Mouse (Mus musculus): ENCODE results near the gene Vmn1r215. TPM values are rescaled to one million over a fixed set of nuclear protein-coding genes. Genes with fewer than 3 reads are reported as not detected.
"Not testable (repeated sequence)": the region's sequence is repeated elsewhere in the genome, so short reads cannot be mapped to it uniquely, and the experiment has no call there.

Gene Vmn1r215
- polyA plus RNA-seq (2016; fragmentation: Nextera tagmentation; extraction: Ambion mirVana) = not detected in 2 replicates

GRCm38 (mm10) chr13:23067725-23068124, at the start of gene Vmn1r215:
Vmn1r215 (plus strand) TSS chr13:23068025.
- H3K27me3 ChIP-seq = no peaks in the 10 kb centered on the region
- no peak within 1 kb of the TSS for H3K4me3 ChIP-seq (replicated peaks)
- no peaks in the 10 kb centered on the region for H3K9me3 ChIP-seq
- H3K36me3 ChIP-seq = no peaks in the 10 kb centered on the region
- no peaks in the 10 kb centered on the region for H3K4me1 ChIP-seq (replicated peaks)
- ATAC-seq (ENCODE audit: insufficient number of reproducible peaks, insufficient read depth, low FRiP score, low TSS enrichment, low read depth) = no peak
- WGBS = 56% methylated on average over 1 of the region's 1 CpGs
- H3K27ac ChIP-seq = no peak within 1 kb of the TSS
- H3K9ac ChIP-seq (replicated peaks) = no peak within 1 kb of the TSS
- H3K4me2 ChIP-seq = no peak within 1 kb of the TSS

GRCm38 (mm10) chr13:23018158-23018557, 49.7 kb upstream of the Vmn1r215 start:
- Histone ChIP-seq H3K9ac (replicated peaks) (no peak overlapping the region), H3K4me2 (no peak overlapping the region), H3K27me3 (no peaks in the 10 kb centered on the region), H3K4me3 (replicated peaks) (no peak overlapping the region), H3K4me1 (replicated peaks) (no peaks in the 10 kb centered on the region), H3K9me3 (no peaks in the 10 kb centered on the region), H3K27ac (no peak overlapping the region), H3K36me3 (no peaks in the 10 kb centered on the region)
- no peak for ATAC-seq (ENCODE audit: insufficient number of reproducible peaks, insufficient read depth, low FRiP score, low TSS enrichment, low read depth)

GRCm38 (mm10) chr13:23024812-23025211, 43.0 kb upstream of the Vmn1r215 start:
- H3K4me2 ChIP-seq = no peak overlapping the region
- no peaks in the 10 kb centered on the region for H3K4me1 ChIP-seq (replicated peaks)
- H3K27ac ChIP-seq = no peak overlapping the region
- H3K36me3 ChIP-seq = no peaks in the 10 kb centered on the region
- H3K9ac ChIP-seq (replicated peaks) = no peak overlapping the region
- ATAC-seq (ENCODE audit: insufficient number of reproducible peaks, insufficient read depth, low FRiP score, low TSS enrichment, low read depth) = no peak
- no peaks in the 10 kb centered on the region for H3K27me3 ChIP-seq
- no peak overlapping the region for H3K4me3 ChIP-seq (replicated peaks)
- H3K9me3 ChIP-seq = no peaks in the 10 kb centered on the region

- H3K27me3 ChIP-seq = no peaks in the 10 kb centered on the region
- WGBS = 81% methylated on average over 3 of the region's 3 CpGs
- no peak within 1 kb of the TSS for H3K27ac ChIP-seq
- H3K4me3 ChIP-seq (replicated peaks) = no peak within 1 kb of the TSS
- no peaks in the 10 kb centered on the region for H3K9me3 ChIP-seq
- no peaks in the 10 kb centered on the region for H3K36me3 ChIP-seq
- H3K9ac ChIP-seq (replicated peaks) = no peak within 1 kb of the TSS
- no peaks in the 10 kb centered on the region for H3K4me1 ChIP-seq (replicated peaks)
- H3K4me2 ChIP-seq = no peak within 1 kb of the TSS
- ATAC-seq (ENCODE audit: insufficient number of reproducible peaks, insufficient read depth, low FRiP score, low TSS enrichment, low read depth) = no peak
Measured at GRCm38 (mm10) chr13:23030118-23030517, 37.7 kb upstream of the Vmn1r215 start, which contains the start of gene Vmn1r214. Vmn1r214 (plus strand) TSS chr13:23030418.

GRCm38 (mm10) chr13:23057778-23058177, 10.0 kb upstream of the Vmn1r215 start:
- Histone ChIP-seq H3K9me3 (no peaks in the 10 kb centered on the region), H3K4me1 (replicated peaks) (no peaks in the 10 kb centered on the region), H3K27me3 (no peaks in the 10 kb centered on the region), H3K9ac (replicated peaks) (no peak overlapping the region), H3K4me2 (no peak overlapping the region), H3K36me3 (no peaks in the 10 kb centered on the region), H3K4me3 (replicated peaks) (no peak overlapping the region), H3K27ac (no peak overlapping the region)
- WGBS = 39% methylated on average over 1 of the region's 1 CpGs
- ATAC-seq (ENCODE audit: insufficient number of reproducible peaks, insufficient read depth, low FRiP score, low TSS enrichment, low read depth) = no peak

GRCm38 (mm10) chr13:23069312-23069711, 1.5 kb downstream of the Vmn1r215 start:
- 91% methylated on average over 2 of the region's 2 CpGs for WGBS
- Histone ChIP-seq H3K4me1 (replicated peaks) (no peaks in the 10 kb centered on the region), H3K27me3 (no peaks in the 10 kb centered on the region), H3K27ac (no peak overlapping the region), H3K9me3 (no peaks in the 10 kb centered on the region), H3K9ac (replicated peaks) (no peak overlapping the region), H3K4me2 (no peak overlapping the region), H3K36me3 (no peaks in the 10 kb centered on the region), H3K4me3 (replicated peaks) (no peak overlapping the region)
- ATAC-seq (ENCODE audit: insufficient number of reproducible peaks, insufficient read depth, low FRiP score, low TSS enrichment, low read depth) = no peak

- Histone ChIP-seq H3K27ac (no peak overlapping the region), H3K27me3 (no peaks in the 10 kb centered on the region), H3K36me3 (no peaks in the 10 kb centered on the region), H3K9ac (replicated peaks) (no peak overlapping the region), H3K4me3 (replicated peaks) (no peak overlapping the region), H3K9me3 (no peaks in the 10 kb centered on the region), H3K4me2 (no peak overlapping the region), H3K4me1 (replicated peaks) (no peaks in the 10 kb centered on the region)
- WGBS = 90% methylated on average over 4 of the region's 4 CpGs
- no peak for ATAC-seq (ENCODE audit: insufficient number of reproducible peaks, insufficient read depth, low FRiP score, low TSS enrichment, low read depth)
Measured at GRCm38 (mm10) chr13:23094386-23094785, 26.6 kb downstream of the Vmn1r215 start.

- WGBS = 81% methylated on average over 1 of the region's 1 CpGs
- H3K4me2 ChIP-seq = not testable (repeated sequence)
Measured at GRCm38 (mm10) chr13:23118126-23118525, 50.3 kb downstream of the Vmn1r215 start, which contains the start of gene Vmn1r217. Vmn1r217 (minus strand) TSS chr13:23118226.

GRCm38 (mm10) chr13:23120611-23121010, 52.8 kb downstream of the Vmn1r215 start:
- no peak overlapping the region for H3K27ac ChIP-seq
- no peak for ATAC-seq (ENCODE audit: insufficient number of reproducible peaks, insufficient read depth, low FRiP score, low TSS enrichment, low read depth)
- no peaks in the 10 kb centered on the region for H3K36me3 ChIP-seq
- H3K4me3 ChIP-seq (replicated peaks) = no peak overlapping the region
- no peak overlapping the region for H3K4me2 ChIP-seq
- no peaks in the 10 kb centered on the region for H3K27me3 ChIP-seq
- 90% methylated on average over 2 of the region's 2 CpGs for WGBS
- H3K4me1 ChIP-seq (replicated peaks) = no peaks in the 10 kb centered on the region
- H3K9me3 ChIP-seq = no peaks in the 10 kb centered on the region
- no peak overlapping the region for H3K9ac ChIP-seq (replicated peaks)

More at GRCm38 (mm10) chr13:23118126-23118525, 50.3 kb downstream of the Vmn1r215 start, which contains the start of gene Vmn1r217:
- not testable (repeated sequence) for H3K27me3 ChIP-seq; H3K4me1 ChIP-seq (replicated peaks); H3K27ac ChIP-seq; ATAC-seq (ENCODE audit: insufficient number of reproducible peaks, insufficient read depth, low FRiP score, low TSS enrichment, low read depth); H3K9me3 ChIP-seq; H3K4me3 ChIP-seq (replicated peaks); H3K9ac ChIP-seq (replicated peaks); H3K36me3 ChIP-seq

Other genes with a start within 250 kb of the Vmn1r215 start
- not detected in 2 replicates for gene Vmn1r210, start 236.7 kb upstream of the Vmn1r215 start, polyA plus RNA-seq (2016; fragmentation: Nextera tagmentation; extraction: Ambion mirVana)
- gene Vmn1r211, start 210.5 kb upstream of the Vmn1r215 start, polyA plus RNA-seq (2016; fragmentation: Nextera tagmentation; extraction: Ambion mirVana) = not detected in 2 replicates
- not detected in 2 replicates for gene Vmn1r212, start 183.8 kb upstream of the Vmn1r215 start, polyA plus RNA-seq (2016; fragmentation: Nextera tagmentation; extraction: Ambion mirVana)
- gene Vmn1r213, start 60.4 kb upstream of the Vmn1r215 start, polyA plus RNA-seq (2016; fragmentation: Nextera tagmentation; extraction: Ambion mirVana) = not detected in 2 replicates
- not detected in 2 replicates for gene Vmn1r214, start 37.6 kb upstream of the Vmn1r215 start, polyA plus RNA-seq (2016; fragmentation: Nextera tagmentation; extraction: Ambion mirVana)
- gene Vmn1r217, start 50.2 kb downstream of the Vmn1r215 start, polyA plus RNA-seq (2016; fragmentation: Nextera tagmentation; extraction: Ambion mirVana) = not detected in 2 replicates
- gene Vmn1r218, start 65.1 kb downstream of the Vmn1r215 start, polyA plus RNA-seq (2016; fragmentation: Nextera tagmentation; extraction: Ambion mirVana) = not detected in 2 replicates
- gene Vmn1r219, start 91.3 kb downstream of the Vmn1r215 start, polyA plus RNA-seq (2016; fragmentation: Nextera tagmentation; extraction: Ambion mirVana) = not detected in 2 replicates
- not detected in 2 replicates for gene Vmn1r220, start 120.0 kb downstream of the Vmn1r215 start, polyA plus RNA-seq (2016; fragmentation: Nextera tagmentation; extraction: Ambion mirVana)
- not detected in 2 replicates for gene Vmn1r221, start 146.1 kb downstream of the Vmn1r215 start, polyA plus RNA-seq (2016; fragmentation: Nextera tagmentation; extraction: Ambion mirVana)
- gene Vmn1r222, start 167.9 kb downstream of the Vmn1r215 start, polyA plus RNA-seq (2016; fragmentation: Nextera tagmentation; extraction: Ambion mirVana) = not detected in 2 replicates
- not detected in 2 replicates for gene Vmn1r223, start 179.1 kb downstream of the Vmn1r215 start, polyA plus RNA-seq (2016; fragmentation: Nextera tagmentation; extraction: Ambion mirVana)

All from limb, embryonic 12.5 days (tissue).